ENCODE assay signal across 10 mouse cellular contexts in the genomic region with DNA sequence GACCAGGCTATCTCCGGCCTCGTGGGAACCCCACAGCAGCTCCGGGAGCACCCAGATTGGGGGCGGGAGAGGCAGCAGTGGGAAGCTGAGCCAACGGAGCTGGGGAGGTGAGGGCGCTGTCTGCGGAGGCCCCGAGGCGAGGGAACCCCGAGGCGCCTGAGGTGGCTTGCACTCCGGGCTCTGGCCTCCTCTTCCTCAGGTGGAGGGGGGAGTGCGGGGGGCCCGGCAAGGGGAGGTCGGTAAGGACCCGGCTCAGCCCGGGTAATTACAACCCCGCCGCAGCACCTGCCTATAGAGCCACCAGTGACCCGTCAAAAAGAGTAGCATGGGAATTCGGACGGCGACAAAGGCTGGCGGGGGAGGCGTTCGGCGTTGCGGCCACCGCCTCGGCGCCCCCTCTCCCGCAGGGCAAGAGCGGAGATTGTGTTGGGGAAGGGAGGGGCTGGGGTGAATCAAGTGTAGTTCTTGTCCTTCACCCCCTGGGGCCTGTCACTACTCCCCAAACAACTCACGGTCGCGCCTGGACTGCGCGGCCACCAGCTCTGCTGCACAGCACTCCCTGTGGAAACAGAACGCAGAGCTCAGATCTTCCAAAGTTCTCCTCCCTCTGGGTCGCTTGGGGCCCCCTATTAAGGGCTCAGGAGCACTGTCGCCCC. TPM values are rescaled to one million over a fixed set of nuclear protein-coding genes. Genes with fewer than 3 reads are reported as not detected.
A peak's percentile ranks its signal among the peaks of the same experiment; 100 is the strongest.
DNase-seq lines count a peak whose midpoint lies in the region; ATAC-seq and TF ChIP-seq lines count a peak whose summit lies in the region.
"Had no signal": no experiment of that assay in that cellular context is flagged by ENCODE, and none has a peak within 500 bp of the region (broad histone marks: within the 10 kb centered on the region; RNA-seq: fewer than 3 reads in every experiment).

No protein-coding gene starts in this region.

- no peak overlapping the region for H3K27ac ChIP-seq in heart, embryonic 10.5 days
- peak overlapping the region; percentile 29; the same call in 1 of the 2 replicates for H3K27ac ChIP-seq in forebrain, postnatal 0 days (ENCODE audit: low read depth, low read length)

- peaks cover 98% of the 10 kb centered on the region for H3K27me3 ChIP-seq in heart, embryonic 10.5 days (ENCODE audit: insufficient read depth, poor library complexity, severe bottlenecking)
- H3K27me3 ChIP-seq in forebrain, postnatal 0 days (ENCODE audit: insufficient read depth, low read length) = peaks cover 8% of the 10 kb centered on the region

- H3K4me3 ChIP-seq in heart, embryonic 10.5 days = peak overlapping the region; percentile 47
- peak overlapping the region; percentile 34 for H3K4me3 ChIP-seq in forebrain, postnatal 0 days (ENCODE audit: low read depth, low read length)

- no peak for DNase-seq in heart, embryonic 10.5 days (ENCODE audit: low spot score)
- no peak for DNase-seq in heart, postnatal 4 days
- peak; percentile 66 for DNase-seq in Muller cell, postnatal 12 days (ENCODE audit: inconsistent ontology term)
- DNase-seq in forebrain, postnatal 0 days = peak; percentile 45
- no peak for DNase-seq in urinary bladder, postnatal 25 days (ENCODE audit: low spot score)
- DNase-seq in cerebellum, adult 18-20 months = no peak
- DNase-seq in left cerebral cortex, postnatal 10 days (ENCODE audit: extremely low spot score in 1 of 2, low spot score in 2 of 2) = no peak

- intact Hi-C loops in left cerebral cortex, postnatal 10 days (cut with DNase I) = loop anchor here (5.0 kb wide), 1 partner anchor 162 kb away; no protein-coding TSS in a partner anchor

- no peaks in the 10 kb centered on the region for H3K36me3 ChIP-seq in heart, embryonic 10.5 days
- H3K36me3 ChIP-seq in forebrain, postnatal 0 days (ENCODE audit: insufficient read depth) = no peaks in the 10 kb centered on the region

- peak; percentile 27; the same call in 1 of the 2 replicates for ATAC-seq in forebrain, postnatal 0 days
- 0 out of 2 replicates have a peak, but pooled peaks have one; percentile 33 for ATAC-seq in megakaryocyte-erythroid progenitor cell, adult 5-6 weeks (replicated peaks; ENCODE audit: low FRiP score, low TSS enrichment, poor library complexity, severe bottlenecking)

- H3K4me2 ChIP-seq in forebrain, postnatal 0 days (ENCODE audit: low read depth) = peak overlapping the region; percentile 75

- H3K9me3 ChIP-seq in heart, embryonic 10.5 days = no peaks in the 10 kb centered on the region
- no peaks in the 10 kb centered on the region for H3K9me3 ChIP-seq in forebrain, postnatal 0 days (ENCODE audit: low read length)

- WGBS in heart, embryonic 10.5 days = under 1% methylated on average over 41 of the region's 41 CpGs
- WGBS in forebrain, postnatal 0 days = under 1% methylated on average over 40 of the region's 41 CpGs

- TF ChIP-seq CTCF in forebrain, postnatal 0 days (IDR thresholded peaks at IDR 0.05; ENCODE audit: low read depth) = peak; percentile 21; the same call in 1 of the 2 replicates

- H3K9ac ChIP-seq in forebrain, postnatal 0 days = peak overlapping the region; percentile 44

- H3K4me1 ChIP-seq in heart, embryonic 10.5 days = peaks cover 41% of the 10 kb centered on the region
- peaks cover 10% of the 10 kb centered on the region for H3K4me1 ChIP-seq in forebrain, postnatal 0 days (ENCODE audit: insufficient read depth)

RNA-seq across cellular contexts. Expression of gene Nr2e1, which starts 3.8 kb away (rescaled TPM):
- not detected in 2 replicates for polyA plus RNA-seq in heart, embryonic 10.5 days (2016; fragmentation: Nextera tagmentation; extraction: Ambion mirVana)
- not detected for total RNA-seq in heart, postnatal 4 days (2021)
- total RNA-seq in forebrain, postnatal 0 days (2014; rRNA removed) = 3.9 and 6.2 TPM in 2 replicates
- 8.3 and 10.2 TPM in 2 replicates for polyA plus RNA-seq in forebrain, postnatal 0 days (2015; fragmentation: Nextera tagmentation; extraction: Ambion mirVana)
- total RNA-seq in megakaryocyte-erythroid progenitor cell, adult 5-6 weeks (2014; fragmentation: Nextera tagmentation) = not detected in 2 replicates
- total RNA-seq in megakaryocyte-erythroid progenitor cell, adult 5-6 weeks (2017) = not detected in 2 replicates
- 10 to 100 TPM in 1 of 2 experiments, 1 to 10 TPM in 1; 9.4 to 12.8 TPM for total RNA-seq in left cerebral cortex, postnatal 10 days (2021)
- total RNA-seq: heart, adult 18-20 months; megakaryocyte progenitor cell, adult 5-6 weeks had no signal

RNA-seq across cellular contexts. Expression of gene Ostm1, which starts 4.0 kb away (rescaled TPM):
- polyA plus RNA-seq in heart, embryonic 10.5 days (2016; fragmentation: Nextera tagmentation; extraction: Ambion mirVana) = 21.1 and 31.6 TPM in 2 replicates
- 10 to 100 TPM; 18.2 to 19.9 TPM for total RNA-seq in heart, postnatal 4 days (2021)
- 42.9 and 44.6 TPM in 2 replicates for total RNA-seq in forebrain, postnatal 0 days (2014; rRNA removed)
- 35.2 and 39.2 TPM in 2 replicates for polyA plus RNA-seq in forebrain, postnatal 0 days (2015; fragmentation: Nextera tagmentation; extraction: Ambion mirVana)
- total RNA-seq in megakaryocyte-erythroid progenitor cell, adult 5-6 weeks (2014; fragmentation: Nextera tagmentation) = 20.9 and 44.1 TPM in 2 replicates
- total RNA-seq in megakaryocyte-erythroid progenitor cell, adult 5-6 weeks (2017) = 33.5 and 48.7 TPM in 2 replicates
- total RNA-seq in left cerebral cortex, postnatal 10 days (2021) = 10 to 100 TPM; 40.9 to 42.1 TPM

Comparison
In these comparisons a context has a peak if more than half of its experiments do, and no peak if none do; other contexts are left out.
1. DNase-seq: peak in Muller cell, postnatal 12 days (single experiment) and forebrain, postnatal 0 days (single experiment); none in heart, embryonic 10.5 days (single experiment), heart, postnatal 4 days (single experiment), urinary bladder, postnatal 25 days (single experiment), cerebellum, adult 18-20 months (0 of 2) and left cerebral cortex, postnatal 10 days (0 of 2).